Mouse (Mus musculus) ES-E14 (cell line): ENCODE data around the gene Tmem232.
"Not testable (repeated sequence)": the region's sequence is repeated elsewhere in the genome, so short reads cannot be mapped to it uniquely, and the experiment has no call there.

ENCODE experiments used
- CHD2 ChIP-seq: IDR thresholded peaks from 2 replicates; pipeline ENCODE4 v1.6.1; 2014; ENCODE audit warnings: mild to moderate bottlenecking, low read depth, low read length, inconsistent platforms
- ZNF384 ChIP-seq: IDR thresholded peaks from 2 replicates; pipeline ENCODE4 v1.6.1; 2012; ENCODE audit warnings: low read depth, low read length, inconsistent platforms

DNA sequence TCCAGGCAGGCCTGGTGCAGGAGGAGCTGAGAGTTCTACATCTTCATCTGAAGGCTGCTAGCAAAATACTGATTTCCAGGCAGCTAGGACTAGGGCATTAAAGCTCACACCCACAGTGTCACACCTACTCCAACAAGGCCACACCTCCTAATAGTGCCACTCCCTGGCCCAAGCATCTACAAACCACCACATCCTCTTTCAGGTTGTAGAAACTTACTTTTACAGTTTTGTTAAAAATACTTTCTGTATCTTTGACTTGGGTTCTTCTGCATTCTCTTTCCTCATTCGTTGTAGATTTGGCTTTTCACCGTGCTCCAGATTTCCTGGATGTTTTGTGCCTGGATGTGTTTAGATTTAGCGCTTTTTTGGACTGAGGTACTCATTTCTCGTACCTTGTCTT lies 5.6 kb upstream of the Tmem232 start:
- TF ChIP-seq CHD2, ZNF384: not testable (repeated sequence)
